Mouse (Mus musculus): ENCODE data around the gene Mak. TPM values are rescaled to one million over a fixed set of nuclear protein-coding genes. Genes with fewer than 3 reads are reported as not detected.

The Mak gene
- polyA plus RNA-seq (2014; fragmentation: Illumina TruSeq; extraction: RNeasy Lipid Tissue Mini Kit (QIAGEN cat#74804); ENCODE audit: low read depth, low replicate concordance) = not detected

GRCm38 (mm10) chr13:41079421-41079780 is at the start of gene Mak:
Mak (minus strand) TSS chr13:41079706.

DNA sequence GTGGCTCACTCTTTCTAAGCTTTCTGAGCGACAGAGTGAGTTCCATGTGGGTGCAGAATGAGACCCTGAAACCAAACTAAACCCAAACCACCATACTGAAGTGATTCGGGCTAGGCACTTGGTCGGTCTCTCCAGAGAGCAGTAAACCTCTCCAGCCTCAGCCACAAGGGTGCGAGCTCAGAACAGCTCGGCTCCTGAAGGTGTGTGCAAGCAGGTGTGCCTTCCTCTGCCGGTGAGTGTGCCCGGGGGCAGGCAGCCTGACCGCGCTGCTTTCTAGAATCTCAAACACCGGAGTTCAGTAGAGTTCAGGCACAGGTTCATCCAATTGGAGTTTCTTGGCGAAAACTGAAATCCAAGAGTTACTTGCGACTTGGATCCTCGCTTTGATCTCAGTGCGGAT is 34.4 kb upstream of the Mak start, which contains the start of gene Sycp2l:
TSS of gene Sycp2l (plus strand) at position 368 of the 400 bp plus-strand sequence.

DNA sequence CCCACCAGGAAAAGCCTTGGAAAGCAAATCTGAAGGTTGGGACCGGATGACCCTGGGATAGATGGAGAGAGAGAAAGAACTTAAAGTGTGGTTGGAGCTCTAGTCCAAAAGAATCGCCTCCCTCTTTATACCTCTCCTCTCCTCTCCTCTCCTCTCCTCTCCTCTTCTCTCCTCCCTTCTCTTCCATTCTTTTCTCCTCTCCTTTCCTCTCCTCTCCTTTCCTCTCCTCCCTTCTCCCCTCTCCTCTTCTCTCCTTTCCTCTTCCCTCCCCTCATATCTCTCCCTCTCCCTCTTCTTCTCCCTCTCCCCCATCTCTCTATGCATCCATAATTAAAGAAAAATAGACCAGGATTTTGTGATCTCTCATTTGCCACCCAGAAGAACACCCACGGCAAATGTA is 31.4 kb upstream of the Mak start, which contains the start of gene Gcm2:
TSS of gene Gcm2 (minus strand) at position 101 of the 400 bp plus-strand sequence.

GRCm38 (mm10) chr13:41015829-41016634 is 63.5 kb downstream of the Mak start, which contains the start of gene Tmem14c:
Tmem14c (plus strand) TSS chr13:41016292.

GRCm38 (mm10) chr13:41000926-41001639 is 78.4 kb downstream of the Mak start, which contains the start of gene Pak1ip1:
Pak1ip1 (plus strand) TSS chr13:41001023.

Other genes starting within 250 kb of the Mak start
- 43.2 TPM for gene Gcnt2, start 220.0 kb downstream of the Mak start, polyA plus RNA-seq (2014; fragmentation: Illumina TruSeq; extraction: RNeasy Lipid Tissue Mini Kit (QIAGEN cat#74804); ENCODE audit: low read depth, low replicate concordance)
- 53.4 TPM for gene Pak1ip1, start 78.7 kb downstream of the Mak start, polyA plus RNA-seq (2014; fragmentation: Illumina TruSeq; extraction: RNeasy Lipid Tissue Mini Kit (QIAGEN cat#74804); ENCODE audit: low read depth, low replicate concordance)
- gene Tmem14c, start 63.4 kb downstream of the Mak start, polyA plus RNA-seq (2014; fragmentation: Illumina TruSeq; extraction: RNeasy Lipid Tissue Mini Kit (QIAGEN cat#74804); ENCODE audit: low read depth, low replicate concordance) = 47.9 TPM
- gene Gcm2, start 31.3 kb upstream of the Mak start, polyA plus RNA-seq (2014; fragmentation: Illumina TruSeq; extraction: RNeasy Lipid Tissue Mini Kit (QIAGEN cat#74804); ENCODE audit: low read depth, low replicate concordance) = not detected
- gene Sycp2l, start 34.6 kb upstream of the Mak start, polyA plus RNA-seq (2014; fragmentation: Illumina TruSeq; extraction: RNeasy Lipid Tissue Mini Kit (QIAGEN cat#74804); ENCODE audit: low read depth, low replicate concordance) = not detected
- gene Elovl2, start 140.7 kb upstream of the Mak start, polyA plus RNA-seq (2014; fragmentation: Illumina TruSeq; extraction: RNeasy Lipid Tissue Mini Kit (QIAGEN cat#74804); ENCODE audit: low read depth, low replicate concordance) = 79.8 TPM
- gene Smim13, start 170.1 kb upstream of the Mak start, polyA plus RNA-seq (2014; fragmentation: Illumina TruSeq; extraction: RNeasy Lipid Tissue Mini Kit (QIAGEN cat#74804); ENCODE audit: low read depth, low replicate concordance) = 22.8 TPM
- not detected for gene Gm17364, start 194.3 kb upstream of the Mak start, polyA plus RNA-seq (2014; fragmentation: Illumina TruSeq; extraction: RNeasy Lipid Tissue Mini Kit (QIAGEN cat#74804); ENCODE audit: low read depth, low replicate concordance)

All from kidney, adult 10 weeks (tissue).